Mouse (Mus musculus) CD4-positive naive resting alpha-beta T cell, adult 76 days (primary cell): ENCODE results near the gene Pklr. TPM values are rescaled to one million over a fixed set of nuclear protein-coding genes. Genes with fewer than 3 reads are reported as not detected.

Source experiments
- total RNA-seq: library from RNA; stranded (reverse); gene quantifications from one replicate; pipeline ENCODE4 v1.2.4, GENCODE M21; 2023

The Pklr gene
- total RNA-seq, result 0.21 TPM

GRCm38 (mm10) chr3:89135958-89136357 lies at the start of gene Pklr:
Pklr (plus strand) TSS chr3:89136142.

GRCm38 (mm10) chr3:89093175-89093574 lies 42.8 kb upstream of the Pklr start, which contains the start of gene Rusc1:
Rusc1 (minus strand) TSS chr3:89093311.

GRCm38 (mm10) chr3:89100811-89101210 lies 35.1 kb upstream of the Pklr start, which contains the start of gene Gm43738:
Gm43738 (minus strand) TSS chr3:89101099.

GRCm38 (mm10) chr3:89101812-89102494 lies 34.0 kb upstream of the Pklr start, which contains the start of gene Fdps:
Fdps (minus strand) TSS chr3:89101959.

GRCm38 (mm10) chr3:89159616-89160344 lies 23.8 kb downstream of the Pklr start, which contains the start of gene Hcn3:
Hcn3 (minus strand) TSS chr3:89160196.

GRCm38 (mm10) chr3:89164506-89165267 lies 28.7 kb downstream of the Pklr start, which contains the start of gene Clk2:
Clk2 (plus strand) TSS chr3:89164795.

GRCm38 (mm10) chr3:89177242-89178106 lies 41.5 kb downstream of the Pklr start, which contains the start of gene Scamp3:
Scamp3 (plus strand) TSS chr3:89177473.

GRCm38 (mm10) chr3:89183058-89183958 lies 47.4 kb downstream of the Pklr start, which contains the start of gene Fam189b:
Fam189b (plus strand) TSS chr3:89183143.

Other genes with a start within 250 kb of the Pklr start
- gene Msto1, start 222.1 kb upstream of the Pklr start, total RNA-seq, result 11.9 TPM
- gene Ash1l, start 185.5 kb upstream of the Pklr start, total RNA-seq, result 85.9 TPM
- 89.0 TPM for gene Dap3, start 185.0 kb upstream of the Pklr start, total RNA-seq
- 69.6 TPM for gene Rusc1, start 42.8 kb upstream of the Pklr start, total RNA-seq
- not detected for gene Gm43738, start 35.0 kb upstream of the Pklr start, total RNA-seq
- gene Fdps, start 34.2 kb upstream of the Pklr start, total RNA-seq, result 35.4 TPM
- gene Hcn3, start 24.1 kb downstream of the Pklr start, total RNA-seq, result 5.2 TPM
- gene Clk2, start 28.7 kb downstream of the Pklr start, total RNA-seq, result 110 TPM
- 129 TPM for gene Scamp3, start 41.3 kb downstream of the Pklr start, total RNA-seq
- gene Fam189b, start 47.0 kb downstream of the Pklr start, total RNA-seq, result 104 TPM
- 60.6 TPM for gene Gba, start 66.8 kb downstream of the Pklr start, total RNA-seq
- gene Thbs3, start 79.0 kb downstream of the Pklr start, total RNA-seq, result 6.9 TPM
- gene Mtx1, start 90.9 kb downstream of the Pklr start, total RNA-seq, result 175 TPM
- 1.5 TPM for gene Muc1, start 92.9 kb downstream of the Pklr start, total RNA-seq
- 91.1 TPM for gene Krtcap2, start 109.8 kb downstream of the Pklr start, total RNA-seq
- gene Trim46, start 110.2 kb downstream of the Pklr start, total RNA-seq, result 1.6 TPM
- gene Dpm3, start 123.2 kb downstream of the Pklr start, total RNA-seq, result 47.1 TPM
- 90.8 TPM for gene Slc50a1, start 134.4 kb downstream of the Pklr start, total RNA-seq
- gene Efna1, start 145.0 kb downstream of the Pklr start, total RNA-seq, result not detected
- not detected for gene Efna3, start 186.8 kb downstream of the Pklr start, total RNA-seq
- gene Efna4, start 201.9 kb downstream of the Pklr start, total RNA-seq, result 0.70 TPM
- gene Adam15, start 213.9 kb downstream of the Pklr start, total RNA-seq, result 14.3 TPM
- 0.23 TPM for gene Dcst2, start 225.8 kb downstream of the Pklr start, total RNA-seq
- not detected for gene Dcst1, start 229.1 kb downstream of the Pklr start, total RNA-seq